Mouse (Mus musculus): ENCODE measurements around the gene BC028528. TPM values are rescaled to one million over a fixed set of nuclear protein-coding genes. Genes with fewer than 3 reads are reported as not detected.

The BC028528 gene
- polyA plus RNA-seq, 1 experiment = 162 TPM

DNA sequence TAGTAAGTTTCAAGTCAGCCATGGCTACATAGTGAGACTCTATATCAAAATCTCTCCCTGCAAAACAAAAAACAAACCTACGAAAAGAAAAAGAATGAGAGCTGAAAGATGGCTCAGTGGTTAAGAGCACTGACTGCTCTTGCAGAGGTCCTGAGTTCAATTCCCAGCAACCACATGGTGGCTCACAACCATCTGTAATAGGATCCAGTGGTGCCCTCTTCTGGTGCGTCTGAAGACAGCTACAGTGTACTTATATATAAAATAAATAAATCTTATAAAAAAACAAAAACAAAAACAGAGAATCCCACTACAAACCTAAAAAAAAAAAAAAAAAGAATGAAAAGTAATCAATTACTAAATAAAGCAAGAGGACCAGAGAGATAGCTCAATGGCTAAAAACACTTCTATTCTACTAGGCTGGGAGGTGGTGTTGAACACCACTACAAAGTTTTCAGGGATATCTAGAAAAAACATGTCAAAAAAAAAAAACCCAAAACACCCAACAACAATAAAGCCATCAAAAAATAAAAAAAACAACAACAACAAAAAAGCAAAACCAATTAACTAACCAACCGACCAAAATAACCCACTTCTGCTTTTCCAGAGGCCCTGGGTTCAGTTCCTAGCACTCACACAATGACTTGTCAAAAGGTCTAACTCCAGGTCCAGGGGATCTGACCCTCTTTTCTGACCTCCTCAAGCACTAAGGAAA, 49.1 kb downstream of the BC028528 start:
- H3K4me3 ChIP-seq (ENCODE audit: insufficient read depth, low read length) = no peak overlapping the region
- peaks cover 8% of the 10 kb centered on the region for H3K4me1 ChIP-seq (ENCODE audit: control insufficient read depth, insufficient read depth, low read length)
- no peak overlapping the region for H3K27ac ChIP-seq (ENCODE audit: insufficient read depth, low read depth, low read length)
- no peak for TF ChIP-seq POLR2A (IDR thresholded peaks at IDR 0.05; ENCODE audit: borderline replicate concordance, low read depth, low read length)
- TF ChIP-seq CTCF (IDR thresholded peaks at IDR 0.05; ENCODE audit: low read depth, low read length) = no peak

GRCm38 (mm10) chr3:95839250-95839649, 52.6 kb downstream of the BC028528 start:
- Histone ChIP-seq H3K4me3 (ENCODE audit: insufficient read depth, low read length) (no peak overlapping the region), H3K27ac (ENCODE audit: insufficient read depth, low read depth, low read length) (no peak overlapping the region), H3K4me1 (ENCODE audit: control insufficient read depth, insufficient read depth, low read length) (peaks cover 8% of the 10 kb centered on the region)
- TF ChIP-seq POLR2A (IDR thresholded peaks at IDR 0.05; ENCODE audit: borderline replicate concordance, low read depth, low read length) = no peak
- no peak for TF ChIP-seq CTCF (IDR thresholded peaks at IDR 0.05; ENCODE audit: low read depth, low read length)

Other genes with a start within 250 kb of the BC028528 start
- 565 and 578 TPM in 2 replicates for gene Mcl1, start 233.2 kb downstream of the BC028528 start, polyA plus RNA-seq (2012; ENCODE audit: insufficient read depth, insufficient read length, missing spikeins)
- 2.4 and 2.6 TPM in 2 replicates for gene Adamtsl4, start 204.1 kb downstream of the BC028528 start, polyA plus RNA-seq (2012; ENCODE audit: insufficient read depth, insufficient read length, missing spikeins)
- gene Ecm1, start 152.4 kb downstream of the BC028528 start, polyA plus RNA-seq (2012; ENCODE audit: insufficient read depth, insufficient read length, missing spikeins) = 155 and 159 TPM in 2 replicates
- gene Tars2, start 131.8 kb downstream of the BC028528 start, polyA plus RNA-seq (2012; ENCODE audit: insufficient read depth, insufficient read length, missing spikeins) = 27.0 and 27.8 TPM in 2 replicates
- gene Rprd2, start 73.1 kb downstream of the BC028528 start, polyA plus RNA-seq (2012; ENCODE audit: insufficient read depth, insufficient read length, missing spikeins) = 24.4 and 29.0 TPM in 2 replicates
- gene Prpf3, start 36.1 kb downstream of the BC028528 start, polyA plus RNA-seq (2012; ENCODE audit: insufficient read depth, insufficient read length, missing spikeins) = 33.0 and 34.9 TPM in 2 replicates
- gene Mrps21, start 20.5 kb downstream of the BC028528 start, polyA plus RNA-seq (2012; ENCODE audit: insufficient read depth, insufficient read length, missing spikeins) = 227 and 228 TPM in 2 replicates
- gene Ciart, start 9.8 kb downstream of the BC028528 start, polyA plus RNA-seq (2012; ENCODE audit: insufficient read depth, insufficient read length, missing spikeins) = 1.6 and 1.7 TPM in 2 replicates
- gene Aph1a, start 2.0 kb upstream of the BC028528 start, polyA plus RNA-seq (2012; ENCODE audit: insufficient read depth, insufficient read length, missing spikeins) = 116 and 118 TPM in 2 replicates
- gene Car14, start 12.7 kb upstream of the BC028528 start, polyA plus RNA-seq (2012; ENCODE audit: insufficient read depth, insufficient read length, missing spikeins) = not detected in 2 replicates
- 134 and 150 TPM in 2 replicates for gene Anp32e, start 37.2 kb upstream of the BC028528 start, polyA plus RNA-seq (2012; ENCODE audit: insufficient read depth, insufficient read length, missing spikeins)
- gene Plekho1, start 104.0 kb upstream of the BC028528 start, polyA plus RNA-seq (2012; ENCODE audit: insufficient read depth, insufficient read length, missing spikeins) = 298 and 305 TPM in 2 replicates
- 18.6 and 22.9 TPM in 2 replicates for gene Vps45, start 166.5 kb upstream of the BC028528 start, polyA plus RNA-seq (2012; ENCODE audit: insufficient read depth, insufficient read length, missing spikeins)
- gene Otud7b, start 212.5 kb upstream of the BC028528 start, polyA plus RNA-seq (2012; ENCODE audit: insufficient read depth, insufficient read length, missing spikeins) = 4.7 and 5.1 TPM in 2 replicates

Data from bone marrow macrophage, adult 2 months (primary cell).